Mouse (Mus musculus) megakaryocyte-erythroid progenitor cell, adult 5-6 weeks (primary cell): ENCODE measurements around the gene Msh3. TPM values are rescaled to one million over a fixed set of nuclear protein-coding genes. Genes with fewer than 3 reads are reported as not detected.
"Not testable (repeated sequence)": the region's sequence is repeated elsewhere in the genome, so short reads cannot be mapped to it uniquely, and the experiment has no call there.

Experiments
- ATAC-seq: replicated peaks from 2 replicates; pipeline ENCODE4 v1.8.0; 2016; ENCODE audit warnings: mild to moderate bottlenecking, inconsistent platforms; ENCODE audit not compliant: severe bottlenecking, poor library complexity, low FRiP score, low TSS enrichment
- total RNA-seq, 2 experiments: library from RNA; stranded (forward) in 1 of 2; stranded (reverse) in 1 of 2; fragments of 200-1000, 215-1000 nt in 1 of 2; fragments of >200 nt in 1 of 2; fragmentation: Nextera tagmentation in 1 of 2; gene quantifications; 2 replicates each; pipeline ENCODE4 v1.2.3; 2014 to 2017

Msh3 gene
- total RNA-seq, 2 experiments from 2014 or later, result 56.3 to 57.2 TPM

- not testable (repeated sequence) for ATAC-seq
Observed at GRCm38 (mm10) chr13:92193806-92194205, 161.0 kb downstream of the Msh3 start.

DNA sequence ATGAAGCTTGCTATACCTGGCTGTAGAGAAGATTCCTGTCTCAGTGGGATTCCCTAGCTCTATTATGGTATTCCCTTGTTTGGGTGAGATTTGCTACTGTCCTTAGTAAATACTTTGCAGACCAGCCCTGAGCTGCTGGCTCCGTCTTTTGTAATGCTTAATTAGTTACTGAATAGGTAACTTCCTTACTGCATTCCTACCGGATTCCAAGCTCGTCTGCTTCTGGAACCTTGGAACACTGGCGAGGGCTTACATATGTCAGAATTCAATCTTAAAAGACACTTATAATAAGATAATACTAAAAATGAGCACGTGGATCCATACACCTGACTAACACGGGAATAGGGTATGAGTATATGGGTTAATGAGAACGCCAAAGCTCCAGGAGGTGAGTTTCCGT, 182.1 kb downstream of the Msh3 start:
- not testable (repeated sequence) for ATAC-seq

Other genes with a start within 250 kb of the Msh3 start
- 0.17 and 0.74 TPM in 2 replicates for gene Rasgrf2, start 223.3 kb downstream of the Msh3 start, total RNA-seq (2014; fragmentation: Nextera tagmentation)
- gene Rasgrf2, start 223.3 kb downstream of the Msh3 start, total RNA-seq (2017), result not detected in 2 replicates
- not detected in 2 replicates for gene Gm20379, start 49.0 kb downstream of the Msh3 start, total RNA-seq (2014; fragmentation: Nextera tagmentation)
- gene Gm20379, start 49.0 kb downstream of the Msh3 start, total RNA-seq (2017), result not detected in 2 replicates
- gene Dhfr, start 277 bp downstream of the Msh3 start, total RNA-seq (2014; fragmentation: Nextera tagmentation), result 22.6 and 24.9 TPM in 2 replicates
- 25.5 and 30.3 TPM in 2 replicates for gene Dhfr, start 277 bp downstream of the Msh3 start, total RNA-seq (2017)
- not detected in 2 replicates for gene Ankrd34b, start 70.9 kb upstream of the Msh3 start, total RNA-seq (2014; fragmentation: Nextera tagmentation)
- gene Ankrd34b, start 70.9 kb upstream of the Msh3 start, total RNA-seq (2017), result not detected in 2 replicates
- gene Fam151b, start 129.0 kb upstream of the Msh3 start, total RNA-seq (2014; fragmentation: Nextera tagmentation), result 0.84 and 4.3 TPM in 2 replicates
- gene Fam151b, start 129.0 kb upstream of the Msh3 start, total RNA-seq (2017), result 1.4 and 11.3 TPM in 2 replicates
- gene Zfyve16, start 175.9 kb upstream of the Msh3 start, total RNA-seq (2014; fragmentation: Nextera tagmentation), result 4.7 and 6.5 TPM in 2 replicates
- gene Zfyve16, start 175.9 kb upstream of the Msh3 start, total RNA-seq (2017), result 4.0 and 5.9 TPM in 2 replicates
- gene Spz1, start 221.2 kb upstream of the Msh3 start, total RNA-seq (2014; fragmentation: Nextera tagmentation), result not detected in 2 replicates
- not detected in 2 replicates for gene Spz1, start 221.2 kb upstream of the Msh3 start, total RNA-seq (2017)